Mouse (Mus musculus): ENCODE data around the gene Fgfr2.

DNA sequence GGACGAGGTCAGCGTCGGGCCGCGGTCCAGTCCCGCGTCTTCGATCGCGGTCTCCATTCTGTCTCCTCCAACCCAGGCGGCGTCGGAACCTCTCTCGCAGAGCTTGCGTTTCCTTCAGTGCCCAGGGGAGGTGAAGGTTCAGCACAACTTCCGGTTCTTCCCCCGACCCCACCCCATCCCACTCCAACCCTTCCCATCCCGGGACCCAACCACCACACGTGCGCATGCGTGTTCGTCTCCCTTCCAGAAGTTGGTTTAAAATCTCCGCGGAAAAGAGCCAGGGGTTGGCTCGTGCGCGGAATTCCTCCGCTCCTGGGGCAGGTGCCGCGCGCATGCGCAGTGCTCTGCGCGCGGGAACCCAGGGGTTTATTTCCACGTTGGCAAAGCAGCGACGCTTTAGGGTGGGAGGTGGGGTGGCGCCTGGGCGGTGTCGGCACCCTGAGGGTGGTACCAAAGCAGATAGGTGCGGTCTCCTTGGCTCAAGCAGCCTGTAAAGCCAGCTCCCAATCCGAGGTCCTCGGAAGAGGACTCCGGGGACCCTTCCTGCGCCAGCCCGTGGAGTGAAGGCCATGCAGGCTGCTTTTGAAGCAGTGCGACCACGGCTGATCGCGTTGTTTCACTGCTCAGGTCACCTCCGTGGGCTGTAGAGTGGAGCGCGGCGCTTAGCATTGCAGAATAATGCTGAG is 1760.4 kb downstream of the Fgfr2 start, which contains the start of gene 2310057M21Rik:
- TF ChIP-seq EP300 (IDR thresholded peaks at IDR 0.05; ENCODE audit: low read depth) (no peak), CTCF (IDR thresholded peaks at IDR 0.05; ENCODE audit: low read depth) (no peak)

Measured in liver, postnatal 0 days (tissue).